Mouse (Mus musculus) olfactory bulb, adult 2 months (tissue): ENCODE measurements at regions not wholly inside any gene's neighbourhood (a gene's known extent, or its start where the extent isn't known, plus 50 kb on each side); places are given as distances from the start of the nearest gene placed in this dataset.

Source experiments
- CTCF ChIP-seq: fragments of 200-500 bp; IDR thresholded peaks from 2 replicates; pipeline ENCODE4 v1.5.1; 2012; ENCODE audit warnings: low read depth, mild to moderate bottlenecking, low read length, moderate library complexity; ENCODE audit not compliant: insufficient read depth
- POLR2A ChIP-seq: fragments of 200-500 bp; IDR thresholded peaks from 2 replicates; pipeline ENCODE4 v1.6.1; 2012; ENCODE audit warnings: mild to moderate bottlenecking, low read depth, low read length, moderate library complexity; ENCODE audit not compliant: insufficient read depth

GRCm38 (mm10) chr15:8884608-8885467 lies 82.9 kb upstream of the Ranbp3l start:
- TF ChIP-seq POLR2A (no peak), CTCF (no peak)
